ENCODE assay signal across 8 mouse cellular contexts in the genomic region with DNA sequence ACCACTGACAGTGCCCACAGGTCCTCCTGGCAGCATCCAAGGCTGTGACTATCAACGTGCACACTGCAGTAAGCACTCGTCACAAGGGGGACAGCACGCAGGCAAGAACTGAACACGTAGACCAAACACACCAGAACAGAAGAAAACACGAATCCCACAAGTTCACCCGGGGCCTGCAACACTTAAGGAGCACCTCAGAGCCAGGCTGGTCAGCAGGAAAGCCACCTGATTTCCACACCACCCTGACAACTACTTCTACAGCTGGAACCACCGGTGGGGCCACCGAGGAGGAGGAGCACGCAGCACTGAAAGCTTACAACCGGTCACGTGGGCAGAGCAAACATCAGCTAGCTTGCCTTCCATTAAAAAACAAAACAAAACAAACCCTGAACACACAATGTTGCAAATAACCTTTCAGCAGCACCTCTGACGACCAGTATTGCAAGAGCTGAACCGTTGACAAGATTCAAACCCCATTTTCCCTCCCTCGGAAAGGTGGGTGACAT. TPM values are rescaled to one million over a fixed set of nuclear protein-coding genes. Genes with fewer than 3 reads are reported as not detected.
DNase-seq lines count a peak whose midpoint lies in the region; ATAC-seq and TF ChIP-seq lines count a peak whose summit lies in the region.

No protein-coding gene starts in this region.

- TF ChIP-seq POLR2A in liver, adult 2 months (IDR thresholded peaks at IDR 0.05; ENCODE audit: extremely low read depth, insufficient read depth, low read length), result peak; percentile 54; the same call in 1 of the 2 replicates
- TF ChIP-seq POLR2A in myocyte (IDR thresholded peaks at IDR 0.05; ENCODE audit: insufficient read length, low read depth), result no peak

- peaks cover 67% of the 10 kb centered on the region for H3K4me1 ChIP-seq in forebrain, embryonic 13.5 days
- peaks cover 53% of the 10 kb centered on the region for H3K4me1 ChIP-seq in hindbrain, embryonic 14.5 days (replicated peaks; ENCODE audit: control insufficient read depth, insufficient read depth, low read length)
- H3K4me1 ChIP-seq in liver, adult 2 months (ENCODE audit: control insufficient read depth, insufficient read depth, low read length), result peaks cover 10% of the 10 kb centered on the region; the same call in 1 of the 2 replicates

- peak overlapping the region; percentile 100 for H3K4me2 ChIP-seq in forebrain, embryonic 13.5 days
- peak overlapping the region; percentile 98 for H3K4me2 ChIP-seq in hindbrain, embryonic 14.5 days (replicated peaks)
- peak overlapping the region; percentile 96 for H3K4me2 ChIP-seq in myocyte (ENCODE audit: low read depth)

- peak; percentile 47 to 57 for DNase-seq in cerebellum, adult 18-20 months
- no peak for DNase-seq in cerebellum, postnatal 4 days (ENCODE audit: low spot score in 2 of 2)
- peak; percentile 71 for DNase-seq in adrenal gland, postnatal 10 days
- DNase-seq in hindbrain, embryonic 14.5 days (ENCODE audit: low spot score), result no peak
- DNase-seq in liver, adult 2 months (ENCODE audit: extremely low read depth, low read depth, low spot score), result peak; percentile 95
- peak; percentile 74 to 78 for DNase-seq in thymus, postnatal 36 days

- no peak for TF ChIP-seq CTCF in liver, adult 2 months (IDR thresholded peaks at IDR 0.05; ENCODE audit: low read depth, low read length)

- 14% methylated on average over 14 of the region's 14 CpGs for WGBS in forebrain, embryonic 13.5 days
- 12% methylated on average over 14 of the region's 14 CpGs for WGBS in hindbrain, embryonic 14.5 days
- whole genome bisulfite sequencing in liver, adult 2 months, result under 1% methylated on average over 14 of the region's 14 CpGs

- H3K9me3 ChIP-seq in forebrain, embryonic 13.5 days (replicated peaks), result no peaks in the 10 kb centered on the region
- H3K9me3 ChIP-seq in hindbrain, embryonic 14.5 days (ENCODE audit: control insufficient read depth, low read length), result no peaks in the 10 kb centered on the region

- H3K27ac ChIP-seq in forebrain, embryonic 13.5 days, result 0 out of 2 replicates have a peak overlapping the region, but pooled peaks have one; percentile 44
- H3K27ac ChIP-seq in hindbrain, embryonic 14.5 days, result no peak overlapping the region
- peak overlapping the region; percentile 90 for H3K27ac ChIP-seq in liver, adult 2 months (replicated peaks; ENCODE audit: insufficient read depth, low read depth, low read length)

- no peak for ATAC-seq in forebrain, embryonic 13.5 days
- no peak for ATAC-seq in hindbrain, embryonic 14.5 days (ENCODE audit: low FRiP score)

- H3K79me2 ChIP-seq in liver, adult 2 months (ENCODE audit: control insufficient read depth, insufficient read depth, low read length), result peaks cover 27% of the 10 kb centered on the region
- H3K79me2 ChIP-seq in myocyte (ENCODE audit: control insufficient read depth, insufficient read depth), result peaks cover 70% of the 10 kb centered on the region

- H3K36me3 ChIP-seq in forebrain, embryonic 13.5 days (ENCODE audit: poor library complexity, severe bottlenecking), result peaks cover 23% of the 10 kb centered on the region
- peaks cover 35% of the 10 kb centered on the region; the same call in 1 of the 2 replicates for H3K36me3 ChIP-seq in hindbrain, embryonic 14.5 days (replicated peaks; ENCODE audit: control insufficient read depth, insufficient read depth)
- H3K36me3 ChIP-seq in liver, adult 2 months (ENCODE audit: control insufficient read depth, insufficient read depth, low read length), result peaks cover 15% of the 10 kb centered on the region
- H3K36me3 ChIP-seq in myocyte (ENCODE audit: control insufficient read depth, insufficient read depth), result peaks cover 38% of the 10 kb centered on the region

- H3K27me3 ChIP-seq in forebrain, embryonic 13.5 days, result no peaks in the 10 kb centered on the region
- no peaks in the 10 kb centered on the region for H3K27me3 ChIP-seq in hindbrain, embryonic 14.5 days (ENCODE audit: control insufficient read depth, insufficient read depth, low read length)
- no peaks in the 10 kb centered on the region for H3K27me3 ChIP-seq in liver, adult 2 months (ENCODE audit: control insufficient read depth, insufficient read depth, low read length)
- no peaks in the 10 kb centered on the region for H3K27me3 ChIP-seq in myocyte (ENCODE audit: control insufficient read depth, insufficient read depth, insufficient read length)

- peak overlapping the region; percentile 81 for H3ac ChIP-seq in myocyte (ENCODE audit: control insufficient read depth, insufficient read length)

- peak overlapping the region; percentile 72 for H3K9ac ChIP-seq in forebrain, embryonic 13.5 days
- H3K9ac ChIP-seq in hindbrain, embryonic 14.5 days, result peak overlapping the region; percentile 100
- H3K9ac ChIP-seq in liver, adult 2 months (ENCODE audit: low read depth, low read length), result peak overlapping the region; percentile 84

- H3K4me3 ChIP-seq in forebrain, embryonic 13.5 days, result peak overlapping the region; percentile 73
- H3K4me3 ChIP-seq in hindbrain, embryonic 14.5 days (replicated peaks; ENCODE audit: low read length), result peak overlapping the region; percentile 100
- H3K4me3 ChIP-seq in liver, adult 2 months (ENCODE audit: insufficient read depth, low read depth, low read length), result peak overlapping the region; percentile 98
- peak overlapping the region; percentile 98 for H3K4me3 ChIP-seq in myocyte

TF ChIP-seq in myocyte, 11 proteins besides CTCF, POLR2A, EP300 and RAD21:
- TF ChIP-seq SRF (IDR thresholded peaks at IDR 0.05; ENCODE audit: control insufficient read depth, insufficient read length, low read depth) (no peak), MYOD1 (IDR thresholded peaks at IDR 0.05; ENCODE audit: control insufficient read depth in 1 of 3, insufficient read length in 2 of 3, low read depth in 2 of 3) (no peak), TCF3 (IDR thresholded peaks at IDR 0.05; ENCODE audit: insufficient read length, low read depth) (no peak), MYOG (IDR thresholded peaks at IDR 0.05; ENCODE audit: control insufficient read depth in 1 of 3, insufficient read depth in 1 of 3, insufficient read length in 2 of 3, low read depth in 2 of 3) (no peak), USF1 (IDR thresholded peaks at IDR 0.05; ENCODE audit: low read depth) (peak; percentile 91), POLR2AphosphoS2 (IDR thresholded peaks at IDR 0.05; ENCODE audit: insufficient read length, low read depth) (peak; percentile 44), REST (IDR thresholded peaks at IDR 0.05; ENCODE audit: insufficient read depth, insufficient read length) (no peak), E2F4 (IDR thresholded peaks at IDR 0.05; ENCODE audit: insufficient read depth) (no peak), MAX (IDR thresholded peaks at IDR 0.05; ENCODE audit: low read depth) (no peak), CEBPB (IDR thresholded peaks at IDR 0.05; ENCODE audit: insufficient read depth, poor library complexity, severe bottlenecking) (no peak), TCF12 (IDR thresholded peaks at IDR 0.05; ENCODE audit: insufficient read depth, poor library complexity, severe bottlenecking) (no peak)
TF ChIP-seq in myocyte: peak in this region for 2.

RNA-seq across cellular contexts. Expression of gene Irf2bp2, which starts 3.7 kb away (rescaled TPM):
- total RNA-seq in adrenal gland, postnatal 10 days (2021), result 100 to 1,000 TPM in 1 of 2 experiments, 10 to 100 TPM in 1; 91.0 to 110 TPM
- 8.1 and 8.3 TPM in 2 replicates for polyA plus RNA-seq in forebrain, embryonic 13.5 days (2015; fragmentation: Nextera tagmentation; extraction: Ambion mirVana)
- 7.2 and 7.4 TPM in 2 replicates for polyA plus RNA-seq in hindbrain, embryonic 14.5 days (2014; fragmentation: Nextera tagmentation; extraction: Ambion mirVana)
- 26.3 and 39.2 TPM in 2 replicates for total RNA-seq in liver, adult 2 months (2014; rRNA removed)
- polyA plus RNA-seq in liver, adult 2 months (2012; rRNA removed), result 20.3 and 33.8 TPM in 2 replicates
- 16.8 TPM for polyA plus RNA-seq in myocyte (2012; fragmentation: generic; extraction: Trizol)

Comparison
In these comparisons a context has a peak if more than half of its experiments do, and no peak if none do; other contexts are left out.
1. DNase-seq: peak in cerebellum, adult 18-20 months (2 of 2), adrenal gland, postnatal 10 days (single experiment), liver, adult 2 months (single experiment) and thymus, postnatal 36 days (2 of 2); none in cerebellum, postnatal 4 days (0 of 2) and hindbrain, embryonic 14.5 days (single experiment).
2. Peak in every context shown above with its lines, with median percentiles within 50 percentile points of each other: H3K4me2 ChIP-seq, H3K4me3 ChIP-seq and H3K9ac ChIP-seq.